Mouse (Mus musculus) layer of hippocampus, adult 2 months (tissue): ENCODE data around the gene Iba57. TPM values are rescaled to one million over a fixed set of nuclear protein-coding genes. Genes with fewer than 3 reads are reported as not detected.

Source experiments
- DNase-seq, 2 experiments: peaks; one replicate each; pipeline ENCODE4 v3.0.0; 2022; ENCODE audit warnings: low spot score in 2 of 2
- H3K27ac ChIP-seq: fragments of 200-600 bp; 2 replicates; pipeline ENCODE4 v1.8.1; 2022
- H3K4me3 ChIP-seq: fragments of 200-600 bp; 2 replicates; pipeline ENCODE4 v1.8.1; 2022; ENCODE audit warnings: mild to moderate bottlenecking
- CTCF ChIP-seq: fragments of 200-600 bp; conservative IDR thresholded peaks from 2 replicates; pipeline ENCODE4 v1.8.1; 2022; ENCODE audit warnings: antibody characterized with exemption, mild to moderate bottlenecking, moderate library complexity
- total RNA-seq, 2 experiments: library from RNA; stranded (reverse); gene quantifications; 2 replicates each; pipeline ENCODE4 v1.2.3; 2021

Iba57 gene
- total RNA-seq, 2 experiments from 2014 or later = 7.8 to 8.7 TPM

GRCm38 (mm10) chr11:59162443-59163254, 890 bp downstream of the Iba57 start:
- Histone ChIP-seq H3K4me3 (peak overlapping the region; percentile 56), H3K27ac (peak overlapping the region; percentile 99)
- peak in 1 of 2 experiments; percentile 8 for DNase-seq
- TF ChIP-seq CTCF = no peak

DNA sequence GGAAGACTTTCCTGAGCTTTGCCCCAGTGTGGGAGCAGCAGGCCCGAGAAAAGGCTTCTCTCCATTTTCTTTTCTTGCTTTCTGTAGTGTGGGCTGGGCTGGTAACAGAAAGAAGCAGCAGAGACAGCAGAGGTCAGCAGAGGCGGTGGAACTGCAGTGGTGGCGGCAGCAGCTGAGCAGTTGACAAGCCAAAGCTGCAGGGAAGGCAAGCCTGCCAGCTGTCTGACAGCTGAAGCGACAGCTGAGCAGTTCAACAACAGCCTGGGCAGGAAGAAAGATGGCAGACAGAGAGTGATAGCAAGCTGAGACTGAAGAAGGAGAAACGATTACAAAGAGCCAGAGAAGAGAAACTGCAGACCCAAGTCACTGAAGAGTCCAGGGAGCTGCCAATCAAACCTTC, 2.1 kb downstream of the Iba57 start:
- H3K27ac ChIP-seq = peak overlapping the region; percentile 99; the same call in 1 of the 2 replicates
- no peak overlapping the region for H3K4me3 ChIP-seq
- TF ChIP-seq CTCF = 0 out of 2 replicates have a peak, but pooled peaks have one; percentile 29
- DNase-seq = no peak

DNA sequence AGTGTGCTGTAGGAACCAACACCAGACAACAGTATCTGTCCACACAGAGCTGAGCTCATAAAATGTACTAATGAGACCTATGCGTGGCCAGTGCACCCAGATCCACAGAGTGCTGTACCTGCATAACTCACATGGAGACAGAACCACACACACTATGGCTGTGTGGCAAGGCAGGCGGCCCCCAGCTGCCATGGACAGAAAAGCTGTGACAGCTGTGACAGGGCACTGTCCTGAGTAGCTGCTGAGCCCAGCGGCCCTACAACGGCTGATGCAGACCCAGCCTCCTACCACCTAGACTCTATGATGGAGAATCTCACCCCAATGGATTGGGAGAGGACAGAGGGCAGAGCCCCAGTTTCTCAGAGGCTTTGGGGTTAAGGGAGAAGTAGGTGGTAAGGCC, 4.0 kb downstream of the Iba57 start:
- no peak overlapping the region for H3K4me3 ChIP-seq
- H3K27ac ChIP-seq = no peak overlapping the region
- TF ChIP-seq CTCF = no peak
- DNase-seq = no peak

DNA sequence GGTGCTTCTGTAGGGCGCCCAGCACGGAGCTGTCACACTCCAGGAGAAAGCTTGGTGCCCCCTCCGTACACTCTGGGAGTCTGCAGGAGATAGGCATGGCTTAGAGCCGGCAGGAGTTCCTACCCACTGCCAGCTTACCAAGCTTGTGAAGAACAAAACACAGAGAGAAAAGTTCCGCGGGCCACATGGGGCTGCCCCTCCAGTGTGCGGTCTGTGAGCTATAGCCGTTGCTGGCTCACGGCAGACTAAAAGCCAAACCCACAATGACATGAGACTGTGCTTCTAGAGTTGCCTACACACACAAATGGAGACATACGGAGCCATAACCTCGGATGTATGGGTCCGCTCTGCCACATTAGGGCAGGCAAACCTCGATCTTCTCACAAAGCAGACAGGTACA, 4.4 kb downstream of the Iba57 start:
- H3K4me3 ChIP-seq = no peak overlapping the region
- no peak for DNase-seq
- no peak for TF ChIP-seq CTCF
- H3K27ac ChIP-seq = no peak overlapping the region

- no peak overlapping the region for H3K4me3 ChIP-seq
- no peak for TF ChIP-seq CTCF
- no peak for DNase-seq
- no peak overlapping the region for H3K27ac ChIP-seq
Measured at GRCm38 (mm10) chr11:59155900-59156299, 7.6 kb downstream of the Iba57 start.

DNA sequence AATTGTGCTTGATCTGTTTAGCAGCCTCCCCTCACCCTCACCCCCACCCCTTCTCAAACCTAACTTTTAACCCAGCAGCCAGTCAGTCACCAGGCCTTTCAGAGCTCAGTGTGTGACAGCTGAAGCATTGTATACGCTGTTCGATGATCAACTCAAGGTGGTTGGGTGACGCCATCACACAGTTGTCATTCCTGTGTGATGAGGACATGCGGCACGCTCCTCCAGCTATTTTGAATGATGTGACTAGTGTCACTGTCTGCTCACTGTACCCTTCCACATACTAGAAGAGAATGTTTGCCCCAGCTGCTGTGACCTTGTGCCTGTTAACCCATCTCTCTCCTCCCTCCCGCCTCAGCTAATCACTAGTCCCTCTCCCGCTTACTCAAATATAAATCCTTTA, 9.3 kb downstream of the Iba57 start:
- no peak overlapping the region for H3K4me3 ChIP-seq
- no peak overlapping the region for H3K27ac ChIP-seq
- no peak for TF ChIP-seq CTCF
- no peak for DNase-seq

- TF ChIP-seq CTCF = peak; percentile 54
- Histone ChIP-seq H3K27ac (no peak overlapping the region), H3K4me3 (no peak overlapping the region)
- no peak for DNase-seq
Measured at GRCm38 (mm10) chr11:59151729-59152128, 11.8 kb downstream of the Iba57 start.

GRCm38 (mm10) chr11:59149302-59149701, 14.2 kb downstream of the Iba57 start:
- no peak overlapping the region for H3K27ac ChIP-seq
- no peak overlapping the region for H3K4me3 ChIP-seq
- no peak for TF ChIP-seq CTCF
- DNase-seq = no peak

DNA sequence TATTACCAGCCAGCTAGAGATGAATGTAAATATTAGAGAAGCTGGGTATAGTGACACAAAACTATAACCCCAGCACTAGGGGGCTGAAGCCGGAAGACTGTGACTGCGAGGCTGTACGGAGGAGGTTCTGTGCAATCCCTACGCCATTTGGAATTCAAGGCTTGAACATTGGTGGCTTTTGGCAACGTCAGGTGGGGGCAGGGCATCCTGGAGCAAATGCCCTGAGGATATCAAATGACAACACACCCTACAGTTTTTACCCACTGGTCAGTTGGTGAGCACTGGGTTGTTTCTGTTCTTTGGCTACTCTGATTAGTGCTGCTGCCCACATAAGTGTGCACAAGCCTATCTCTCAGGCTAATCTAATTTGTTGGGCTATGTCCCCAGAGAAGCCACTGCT, 20.6 kb downstream of the Iba57 start:
- no peak for TF ChIP-seq CTCF
- no peak overlapping the region for H3K4me3 ChIP-seq
- no peak for DNase-seq
- no peak overlapping the region for H3K27ac ChIP-seq

- DNase-seq = no peak
- Histone ChIP-seq H3K27ac (no peak overlapping the region), H3K4me3 (no peak overlapping the region)
- TF ChIP-seq CTCF = no peak
Measured at GRCm38 (mm10) chr11:59141772-59142370, 21.7 kb downstream of the Iba57 start.

- Histone ChIP-seq H3K4me3 (no peak overlapping the region), H3K27ac (no peak overlapping the region)
- no peak for TF ChIP-seq CTCF
- DNase-seq = no peak
Measured at GRCm38 (mm10) chr11:59138537-59139486, 24.7 kb downstream of the Iba57 start.

- no peak for TF ChIP-seq CTCF
- no peak for DNase-seq
- H3K4me3 ChIP-seq = no peak overlapping the region
- H3K27ac ChIP-seq = no peak overlapping the region
Measured at GRCm38 (mm10) chr11:59136994-59137706, 26.4 kb downstream of the Iba57 start.
